Mouse (Mus musculus) left cerebral cortex, postnatal 36 days (tissue): ENCODE data around the gene Gpha2. TPM values are rescaled to one million over a fixed set of nuclear protein-coding genes. Genes with fewer than 3 reads are reported as not detected.

Experiments
- DNase-seq, 2 experiments: peaks; one replicate each; pipeline ENCODE4 v3.0.0; 2021 to 2022; ENCODE audit warnings: low spot score in 2 of 2, mixed read lengths in 1 of 2
- intact Hi-C: fragments of 180-260 bp; cut with DNase I; formaldehyde crosslinking; loops from one replicate; pipeline ENCODE4 v1.15.1; 2025
- total RNA-seq, 2 experiments: library from RNA; stranded (reverse); gene quantifications; 2 replicates each; pipeline ENCODE4 v1.2.3; 2021

The Gpha2 gene
- total RNA-seq, 2 experiments from 2014 or later, result not detected

DNA sequence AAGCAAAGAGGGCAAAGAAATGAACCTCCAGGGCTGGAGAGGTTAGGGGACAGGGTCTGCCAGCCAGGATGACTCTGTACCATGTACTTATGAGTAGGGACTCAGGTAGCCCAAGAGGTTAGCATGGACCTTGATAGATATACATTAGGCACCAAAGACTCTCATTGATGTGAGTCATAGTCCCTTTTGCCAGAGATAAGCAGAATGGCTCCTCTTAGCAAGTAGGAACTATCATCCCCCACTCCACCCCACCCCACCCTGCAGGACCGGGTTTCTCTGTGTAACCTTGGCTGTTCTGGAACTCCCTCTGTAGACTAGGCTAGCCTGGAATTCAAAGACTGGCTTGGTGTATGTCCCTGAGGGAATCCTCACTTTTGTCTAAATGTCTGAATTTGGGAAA is 14.0 kb downstream of the Gpha2 start:
- intact Hi-C loops, result loop anchor here (5.0 to 10.0 kb wide), 2 partner anchors 113 to 705 kb away; partner anchors contain the start of genes Bad, Gpr137 and Snx15

DNA sequence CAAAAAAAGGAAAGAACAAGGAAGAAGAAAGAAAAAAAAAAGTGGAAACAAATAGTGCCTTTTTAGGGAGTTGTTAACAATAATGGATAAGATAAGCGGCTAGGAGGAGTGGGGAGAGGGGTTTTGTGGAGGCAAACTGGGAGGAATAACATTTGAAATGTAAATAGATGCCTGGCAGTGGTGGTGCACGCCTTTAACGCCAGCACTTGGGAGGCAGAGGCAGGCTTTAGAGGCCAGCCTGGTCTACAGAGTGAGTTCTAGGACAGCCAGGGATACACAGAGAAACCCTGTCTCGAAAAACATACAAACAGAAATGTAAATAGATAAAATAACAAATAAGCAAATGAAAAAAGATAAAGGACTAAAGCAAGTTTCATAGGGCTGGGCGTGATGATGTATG is 14.5 kb downstream of the Gpha2 start:
- DNase-seq, result no peak
- intact Hi-C loops, result loop anchor here (1.0 to 10.0 kb wide), 3 partner anchors 99 to 704 kb away; partner anchors contain the start of genes Arl2, Bad, Gpr137 and Snx15

More for the DNA sequence above, 14.0 kb downstream of the Gpha2 start:
- no peak for DNase-seq

GRCm38 (mm10) chr19:6241274-6242107 is 15.3 kb downstream of the Gpha2 start, which contains the start of gene Atg2a:
Gene Atg2a, plus strand, starts transcription at chr19:6241668.
- peak; percentile 96 to 98 for DNase-seq
- intact Hi-C loops, result loop anchor here (1.0 to 10.0 kb wide), 3 partner anchors 100 to 703 kb away; partner anchors contain the start of genes Arl2, Bad, Gpr137 and Snx15

DNA sequence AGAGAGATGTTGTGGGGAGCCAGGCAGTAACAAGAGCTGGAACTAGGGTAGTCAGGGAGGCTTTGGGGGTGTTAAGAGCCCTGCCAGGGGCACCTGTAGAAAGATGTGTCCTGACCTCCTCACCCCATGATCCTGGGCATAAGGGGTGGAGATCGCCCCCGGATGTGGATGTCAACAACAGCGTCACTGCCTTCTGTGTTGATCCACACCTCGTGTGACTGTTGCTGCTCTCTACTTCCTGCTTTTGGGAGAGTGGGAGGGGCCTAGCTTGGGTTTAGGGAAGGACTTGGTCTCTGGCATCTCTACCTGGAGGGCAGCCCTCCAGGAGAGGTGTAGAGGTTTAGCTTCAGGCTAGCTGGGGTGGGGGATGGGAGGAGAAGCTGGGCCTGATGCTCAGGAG is 16.1 kb downstream of the Gpha2 start:
- intact Hi-C loops, result loop anchor here (5.0 to 10.0 kb wide), 2 partner anchors 115 to 703 kb away; partner anchors contain the start of genes Bad, Gpr137 and Snx15
- DNase-seq, result no peak

- intact Hi-C loops, result loop anchor here (5.0 to 10.0 kb wide), 2 partner anchors 116 to 702 kb away; partner anchors contain the start of genes Bad, Gpr137 and Snx15
These were observed 17.0 kb downstream of the Gpha2 start for GRCm38 (mm10) chr19:6243226-6243625.

GRCm38 (mm10) chr19:6245806-6246205 is 19.6 kb downstream of the Gpha2 start:
- DNase-seq, result no peak
- intact Hi-C loops, result loop anchor here (10.0 kb wide), 1 partner anchor 699 kb away; the partner anchor contains the start of genes Bad and Gpr137

More at GRCm38 (mm10) chr19:6243226-6243625, 17.0 kb downstream of the Gpha2 start:
- no peak for DNase-seq

- DNase-seq, result no peak
- intact Hi-C loops, result loop anchor here (10.0 kb wide), 1 partner anchor 697 kb away; the partner anchor contains the start of genes Bad and Gpr137
These were observed 21.5 kb downstream of the Gpha2 start for GRCm38 (mm10) chr19:6247526-6248300.

DNA sequence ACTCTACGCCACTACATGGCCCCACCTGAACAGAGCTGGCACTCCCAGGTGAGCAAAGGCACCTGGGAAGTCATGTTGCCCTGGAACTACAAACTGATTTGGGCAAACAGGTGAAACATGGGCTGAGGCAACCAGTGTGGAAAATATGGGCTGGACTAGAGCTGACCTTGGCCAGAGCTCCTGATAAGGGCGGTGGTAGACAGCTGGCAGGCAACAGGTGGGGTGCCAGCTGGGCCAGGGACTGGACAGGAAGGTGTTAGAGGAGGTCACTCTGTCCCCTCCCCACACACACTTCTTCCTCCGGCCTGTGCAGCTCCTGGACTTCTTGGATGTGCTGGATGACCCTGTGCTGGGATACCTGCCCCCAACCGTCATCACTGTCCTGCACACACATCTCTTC is 26.8 kb downstream of the Gpha2 start:
- intact Hi-C loops, result no loop called here
- DNase-seq, result no peak

DNA sequence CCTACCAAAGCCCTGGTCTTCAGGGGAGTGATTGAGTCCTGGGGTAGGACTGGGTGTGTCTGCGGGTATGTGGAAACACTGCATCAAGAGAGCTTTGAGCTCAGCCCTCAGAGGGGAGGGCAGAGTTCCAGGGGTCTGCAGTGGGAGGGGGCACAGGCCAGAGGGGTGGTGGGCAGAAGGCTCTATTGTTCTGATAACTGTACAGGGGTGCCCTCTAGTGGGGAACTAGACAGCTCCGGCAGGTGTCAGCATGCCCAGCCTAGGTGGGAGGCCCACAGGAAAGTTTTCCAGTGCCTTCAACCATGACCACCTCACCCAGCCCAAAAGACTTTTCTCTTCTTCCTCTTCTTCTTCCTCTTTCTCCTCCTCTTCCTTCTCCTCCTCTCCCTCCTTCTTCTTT is 34.2 kb downstream of the Gpha2 start:
- intact Hi-C loops, result no loop called here
- no peak for DNase-seq

- DNase-seq, result no peak
- intact Hi-C loops, result no loop called here
These were observed 34.8 kb downstream of the Gpha2 start for GRCm38 (mm10) chr19:6260946-6261345.

DNA sequence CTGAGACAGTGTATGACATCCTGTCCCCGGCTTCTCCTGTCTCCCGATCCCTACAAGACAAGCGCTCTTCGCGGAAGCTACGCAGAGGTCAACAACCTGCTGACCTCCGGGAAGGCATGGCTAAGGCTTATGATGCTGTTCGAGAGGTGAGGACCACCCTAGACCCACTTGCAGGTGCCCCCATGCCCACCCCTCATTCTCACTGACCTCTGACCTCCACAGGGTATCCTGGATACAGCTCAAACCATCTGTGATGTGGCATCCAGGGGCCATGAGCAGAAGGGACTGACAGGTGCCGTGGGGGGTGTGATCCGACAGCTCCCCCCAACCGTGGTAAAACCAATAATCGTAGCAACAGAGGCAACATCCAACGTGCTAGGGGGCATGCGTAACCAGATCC is 35.2 kb downstream of the Gpha2 start:
- intact Hi-C loops, result no loop called here
- DNase-seq, result no peak

DNA sequence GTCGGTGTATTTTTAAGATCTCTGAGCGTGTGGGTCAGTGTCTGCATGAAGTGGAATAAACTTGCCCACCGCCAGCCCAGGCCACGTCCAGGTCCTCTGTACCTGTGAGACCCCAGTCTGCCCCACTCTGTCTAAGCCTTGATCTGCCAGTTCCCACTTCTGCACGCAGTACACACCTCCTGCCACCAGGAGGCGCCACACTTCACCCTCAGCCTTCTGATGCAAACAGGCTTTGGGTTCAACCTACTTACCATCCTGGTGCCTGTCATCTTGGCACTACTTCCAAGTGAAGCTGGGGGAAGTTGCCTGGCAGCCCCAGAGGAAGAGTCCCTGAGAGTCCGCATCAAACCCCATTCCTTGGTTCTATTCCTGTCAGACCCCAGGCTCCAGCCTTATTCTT is 36.0 kb downstream of the Gpha2 start:
- intact Hi-C loops, result no loop called here
- peak in 1 of 2 experiments; percentile 45 for DNase-seq

- intact Hi-C loops, result no loop called here
- DNase-seq, result no peak
These were observed 36.8 kb downstream of the Gpha2 start for GRCm38 (mm10) chr19:6262839-6263433.

DNA sequence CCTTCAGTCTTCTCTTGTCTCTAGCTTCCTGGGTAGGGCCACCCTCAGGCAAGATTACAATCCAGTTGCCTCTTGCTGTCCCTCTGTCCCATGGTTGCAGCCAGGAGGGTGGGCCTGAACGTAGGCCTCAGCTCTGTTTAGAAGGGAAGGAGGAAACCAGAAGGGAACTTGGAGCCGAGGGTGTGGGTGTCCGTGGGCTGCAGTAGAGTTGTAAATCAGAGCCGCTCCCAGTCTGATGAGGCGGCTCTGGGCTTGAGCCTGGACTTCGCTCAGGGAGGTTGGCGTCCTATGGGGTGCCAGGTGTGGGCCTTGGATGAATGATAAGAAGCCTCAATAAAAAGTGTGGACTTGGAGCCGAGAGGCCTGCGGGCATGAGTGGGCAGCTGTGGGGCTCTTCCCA is 38.0 kb downstream of the Gpha2 start:
- intact Hi-C loops, result loop anchor here (2.0 kb wide), 1 partner anchor 67 kb away; no protein-coding TSS in a partner anchor
- DNase-seq, result peak; percentile 36 to 52

DNA sequence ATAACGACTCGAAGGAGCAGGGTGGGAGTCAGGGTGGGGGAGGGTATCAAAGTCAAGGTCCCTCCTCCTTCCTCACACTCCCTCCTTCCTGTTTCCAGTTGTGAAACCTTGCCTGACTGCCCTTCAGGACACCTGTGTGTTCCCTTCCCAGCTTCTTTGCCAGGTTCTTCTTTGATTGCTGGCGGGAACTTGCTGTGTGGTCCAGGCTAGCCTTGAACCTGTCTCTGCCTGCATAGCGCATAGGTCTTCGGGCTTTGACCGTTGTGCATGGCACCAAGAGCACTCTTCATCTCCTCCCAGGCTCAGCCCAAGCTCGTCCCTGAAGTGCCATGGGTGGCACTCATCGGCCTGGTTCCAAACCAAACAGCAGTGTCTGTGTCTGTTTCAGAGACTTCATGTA is 38.8 kb downstream of the Gpha2 start:
- no peak for DNase-seq
- intact Hi-C loops, result loop anchor here (2.0 kb wide), 1 partner anchor 66 kb away; no protein-coding TSS in a partner anchor

DNA sequence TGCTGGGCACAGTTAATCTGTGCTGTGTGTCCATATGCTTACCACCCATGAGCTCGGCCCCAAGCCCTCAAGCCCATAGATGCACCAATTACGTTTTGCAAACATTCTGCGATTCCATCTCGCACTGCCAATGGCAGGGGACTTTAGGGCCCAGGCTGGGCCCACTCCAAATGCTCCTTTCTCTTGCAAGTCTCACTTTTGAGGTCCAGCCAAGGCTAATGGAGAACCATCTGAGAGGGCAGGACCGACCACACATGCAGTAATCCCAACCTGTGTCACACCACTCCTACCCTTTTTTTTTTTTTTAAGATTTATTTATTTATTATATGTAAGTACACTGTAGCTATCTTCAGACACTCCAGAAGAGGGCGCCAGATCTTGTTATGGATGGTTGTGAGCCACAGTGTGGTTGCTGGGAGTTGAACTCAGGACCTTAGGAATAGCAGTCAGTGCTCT is 39.6 kb downstream of the Gpha2 start:
- intact Hi-C loops, result loop anchor here (2.0 kb wide), 1 partner anchor 65 kb away; no protein-coding TSS in a partner anchor
- DNase-seq, result no peak

- intact Hi-C loops, result loop anchor here (1.0 kb wide), 1 partner anchor 38 kb away; no protein-coding TSS in a partner anchor
- no peak for DNase-seq
These were observed 41.4 kb downstream of the Gpha2 start for GRCm38 (mm10) chr19:6267306-6268169.

- DNase-seq, result peak; percentile 74 to 77
- intact Hi-C loops, result loop anchor here (1.0 kb wide), 1 partner anchor 37 kb away; no protein-coding TSS in a partner anchor
These were observed 42.0 kb downstream of the Gpha2 start for GRCm38 (mm10) chr19:6268170-6268528.
